Mouse (Mus musculus): ENCODE results near the gene Sphkap. TPM values are rescaled to one million over a fixed set of nuclear protein-coding genes. Genes with fewer than 3 reads are reported as not detected.

The Sphkap gene
- total and polyA plus RNA-seq, 2 experiments = not detected

DNA sequence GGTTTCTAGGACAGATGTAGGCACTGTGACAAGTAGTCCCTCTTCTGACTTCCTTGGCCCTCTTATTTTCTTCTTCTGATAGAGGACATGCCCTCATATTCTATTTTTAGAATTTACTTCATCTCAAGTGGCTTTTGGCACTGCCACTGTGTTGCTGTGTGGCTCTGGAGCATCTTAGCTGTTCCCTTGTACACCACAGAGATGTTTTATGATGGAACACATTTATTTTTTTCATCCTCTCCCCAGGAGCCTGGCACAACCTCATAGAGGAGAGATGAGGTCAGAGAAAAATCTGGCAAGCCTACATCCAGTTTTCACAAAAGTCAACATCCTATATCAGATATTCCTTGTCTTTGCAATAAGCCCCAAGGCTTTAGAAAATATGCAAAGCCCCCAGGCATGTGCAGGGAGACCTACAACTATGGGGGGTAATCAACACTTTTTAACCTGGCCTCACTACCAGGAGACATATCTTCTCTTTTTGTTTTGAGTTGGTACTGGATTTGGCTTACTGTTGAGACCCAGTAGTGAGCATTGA, 183.5 kb downstream of the Sphkap start:
- TF ChIP-seq POLR2A (IDR thresholded peaks at IDR 0.05; ENCODE audit: extremely low read depth, insufficient read depth, low read length) (no peak), CTCF (IDR thresholded peaks at IDR 0.05; ENCODE audit: low read depth, low read length) (no peak)
- Histone ChIP-seq H3K27me3 (ENCODE audit: control insufficient read depth, insufficient read depth, low read length) (no peaks in the 10 kb centered on the region), H3K79me2 (ENCODE audit: control insufficient read depth, insufficient read depth, low read length) (no peaks in the 10 kb centered on the region), H3K36me3 (ENCODE audit: control insufficient read depth, insufficient read depth, low read length) (no peaks in the 10 kb centered on the region), H3K4me3 (ENCODE audit: insufficient read depth, low read depth, low read length) (no peak overlapping the region), H3K4me1 (ENCODE audit: control insufficient read depth, insufficient read depth, low read length) (no peaks in the 10 kb centered on the region), H3K9ac (ENCODE audit: low read depth, low read length) (no peak overlapping the region), H3K27ac (replicated peaks; ENCODE audit: insufficient read depth, low read depth, low read length) (no peak overlapping the region)
- no peak for DNase-seq (ENCODE audit: extremely low read depth, low read depth, low spot score)

DNA sequence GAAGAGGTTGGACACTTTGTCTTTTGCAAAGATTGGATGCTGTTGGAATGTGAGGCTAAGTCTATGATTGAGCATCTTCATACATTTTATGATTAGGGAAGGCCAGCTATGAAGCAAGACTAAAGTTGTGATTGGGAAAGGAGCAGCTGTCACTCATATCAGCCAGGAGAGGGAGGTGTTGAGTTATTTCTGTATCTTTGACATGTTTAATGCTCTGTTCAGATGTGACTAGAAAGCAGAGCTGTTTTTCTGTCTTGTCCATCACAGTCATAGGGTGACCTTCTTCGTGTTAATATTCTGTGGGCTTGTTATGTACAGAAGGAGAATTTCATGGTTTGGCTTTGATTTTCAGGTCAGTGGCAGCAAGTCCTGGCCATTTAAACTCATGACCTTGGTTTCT, 184.9 kb downstream of the Sphkap start:
- no peak for TF ChIP-seq POLR2A (IDR thresholded peaks at IDR 0.05; ENCODE audit: extremely low read depth, insufficient read depth, low read length)
- TF ChIP-seq CTCF (IDR thresholded peaks at IDR 0.05; ENCODE audit: low read depth, low read length) = no peak
- H3K4me3 ChIP-seq (ENCODE audit: insufficient read depth, low read depth, low read length) = no peak overlapping the region
- H3K9ac ChIP-seq (ENCODE audit: low read depth, low read length) = no peak overlapping the region
- no peaks in the 10 kb centered on the region for H3K36me3 ChIP-seq (ENCODE audit: control insufficient read depth, insufficient read depth, low read length)
- H3K27me3 ChIP-seq (ENCODE audit: control insufficient read depth, insufficient read depth, low read length) = no peaks in the 10 kb centered on the region
- H3K79me2 ChIP-seq (ENCODE audit: control insufficient read depth, insufficient read depth, low read length) = no peaks in the 10 kb centered on the region
- no peak overlapping the region for H3K27ac ChIP-seq (replicated peaks; ENCODE audit: insufficient read depth, low read depth, low read length)
- WGBS = 53% methylated on average over 1 of the region's 1 CpGs
- no peak for DNase-seq (ENCODE audit: extremely low read depth, low read depth, low spot score)
- no peaks in the 10 kb centered on the region for H3K4me1 ChIP-seq (ENCODE audit: control insufficient read depth, insufficient read depth, low read length)

DNA sequence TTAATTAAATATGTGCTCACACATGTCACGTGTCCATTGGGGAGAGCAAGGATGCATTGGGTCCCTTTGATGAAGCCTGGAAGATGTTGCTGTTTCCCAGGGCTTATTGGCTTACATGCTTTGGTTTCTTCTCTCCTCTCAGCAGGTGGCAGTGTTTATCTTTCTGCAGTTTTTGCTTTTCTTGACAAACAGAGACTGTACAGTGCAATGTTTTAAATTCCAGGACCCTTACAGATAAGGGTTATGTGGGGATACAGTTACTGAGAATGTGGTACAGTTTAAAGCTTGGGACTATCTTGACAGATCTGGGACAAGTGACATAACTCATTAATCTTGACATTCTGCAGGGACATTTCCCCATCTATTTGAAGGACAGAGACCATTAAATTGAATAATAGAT, 189.7 kb downstream of the Sphkap start:
- H3K36me3 ChIP-seq (ENCODE audit: control insufficient read depth, insufficient read depth, low read length) = no peaks in the 10 kb centered on the region
- no peaks in the 10 kb centered on the region for H3K27me3 ChIP-seq (ENCODE audit: control insufficient read depth, insufficient read depth, low read length)
- WGBS = 29% methylated on average over 1 of the region's 1 CpGs
- H3K4me3 ChIP-seq (ENCODE audit: insufficient read depth, low read depth, low read length) = no peak overlapping the region
- no peak overlapping the region for H3K9ac ChIP-seq (ENCODE audit: low read depth, low read length)
- DNase-seq (ENCODE audit: extremely low read depth, low read depth, low spot score) = no peak
- no peaks in the 10 kb centered on the region for H3K79me2 ChIP-seq (ENCODE audit: control insufficient read depth, insufficient read depth, low read length)
- H3K4me1 ChIP-seq (ENCODE audit: control insufficient read depth, insufficient read depth, low read length) = no peaks in the 10 kb centered on the region
- no peak for TF ChIP-seq CTCF (IDR thresholded peaks at IDR 0.05; ENCODE audit: low read depth, low read length)
- no peak for TF ChIP-seq POLR2A (IDR thresholded peaks at IDR 0.05; ENCODE audit: extremely low read depth, insufficient read depth, low read length)
- no peak overlapping the region for H3K27ac ChIP-seq (replicated peaks; ENCODE audit: insufficient read depth, low read depth, low read length)

DNA sequence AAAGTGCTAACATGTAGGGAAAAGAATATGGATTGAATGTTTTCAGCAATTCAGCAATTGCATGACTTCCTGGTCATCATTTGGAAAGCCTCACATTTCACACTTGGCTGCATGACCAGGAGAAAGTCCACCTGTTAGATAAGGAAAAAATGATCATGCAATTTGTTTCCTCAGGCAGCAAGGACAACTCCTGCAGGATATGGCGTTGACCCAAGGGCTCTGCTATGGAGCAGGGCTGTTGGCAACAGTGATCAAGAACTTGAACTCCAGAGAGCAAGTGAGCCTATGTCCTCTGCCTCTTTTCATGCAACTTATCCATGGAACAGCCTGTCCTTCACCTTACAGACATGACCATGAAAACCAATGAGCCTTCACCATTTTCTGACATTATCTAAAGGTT, 198.0 kb downstream of the Sphkap start:
- H3K27me3 ChIP-seq (ENCODE audit: control insufficient read depth, insufficient read depth, low read length) = no peaks in the 10 kb centered on the region
- DNase-seq (ENCODE audit: extremely low read depth, low read depth, low spot score) = no peak

More for the DNA sequence above, 198.0 kb downstream of the Sphkap start:
- 61% methylated on average over 1 of the region's 1 CpGs for WGBS
- no peaks in the 10 kb centered on the region for H3K4me1 ChIP-seq (ENCODE audit: control insufficient read depth, insufficient read depth, low read length)
- no peaks in the 10 kb centered on the region for H3K36me3 ChIP-seq (ENCODE audit: control insufficient read depth, insufficient read depth, low read length)
- H3K9ac ChIP-seq (ENCODE audit: low read depth, low read length) = no peak overlapping the region
- TF ChIP-seq POLR2A (IDR thresholded peaks at IDR 0.05; ENCODE audit: extremely low read depth, insufficient read depth, low read length) = no peak
- TF ChIP-seq CTCF (IDR thresholded peaks at IDR 0.05; ENCODE audit: low read depth, low read length) = no peak
- no peaks in the 10 kb centered on the region for H3K79me2 ChIP-seq (ENCODE audit: control insufficient read depth, insufficient read depth, low read length)
- H3K27ac ChIP-seq (replicated peaks; ENCODE audit: insufficient read depth, low read depth, low read length) = no peak overlapping the region
- no peak overlapping the region for H3K4me3 ChIP-seq (ENCODE audit: insufficient read depth, low read depth, low read length)

Other genes starting within 250 kb of the Sphkap start
- gene Daw1, start 248.4 kb downstream of the Sphkap start, total RNA-seq (2014; rRNA removed) = not detected in 2 replicates
- gene Daw1, start 248.4 kb downstream of the Sphkap start, polyA plus RNA-seq (2012; rRNA removed) = not detected in 2 replicates